Mouse (Mus musculus) neural tube, embryonic 15.5 days (tissue): ENCODE measurements at regions not wholly inside any gene's neighbourhood (a gene's known extent, or its start where the extent isn't known, plus 50 kb on each side); places are given as distances from the start of the nearest gene placed in this dataset.
A peak's percentile ranks its signal among the peaks of the same experiment; 100 is the strongest.

Experiments
- ATAC-seq: fragments of 200-750 bp; cut with Nextera tagmentation; 2 replicates; pipeline ENCODE4 v1.8.0; 2017; ENCODE audit warnings: mild to moderate bottlenecking, moderate TSS enrichment, moderate library complexity; ENCODE audit not compliant: low FRiP score
- H3K27ac ChIP-seq: fragments of 300-500 bp; sonication (generic); replicated peaks from 2 replicates; pipeline ENCODE4 v1.5.1; 2015; ENCODE audit warnings: mild to moderate bottlenecking, inconsistent platforms
- H3K27me3 ChIP-seq: fragments of 300-500 bp; sonication (generic); replicated peaks from 2 replicates; pipeline ENCODE4 v1.6.1; 2015; ENCODE audit warnings: inconsistent platforms
- H3K36me3 ChIP-seq: fragments of 300-500 bp; sonication (generic); 2 replicates; pipeline ENCODE4 v1.6.1; 2015; ENCODE audit warnings: inconsistent platforms
- H3K4me1 ChIP-seq: fragments of 300-500 bp; sonication (generic); 2 replicates; pipeline ENCODE4 v1.6.1; 2015; ENCODE audit warnings: inconsistent platforms
- H3K4me2 ChIP-seq: fragments of 300-500 bp; sonication (generic); 2 replicates; pipeline ENCODE4 v1.6.1; 2015; ENCODE audit warnings: inconsistent platforms, mild to moderate bottlenecking, moderate library complexity
- H3K4me3 ChIP-seq: fragments of 300-500 bp; sonication (generic); replicated peaks from 2 replicates; pipeline ENCODE4 v1.5.1; 2015; ENCODE audit warnings: mild to moderate bottlenecking, inconsistent platforms
- H3K9ac ChIP-seq: fragments of 300-500 bp; sonication (generic); replicated peaks from 2 replicates; pipeline ENCODE4 v1.6.1; 2015; ENCODE audit warnings: mild to moderate bottlenecking, inconsistent platforms
- H3K9me3 ChIP-seq: fragments of 300-500 bp; sonication (generic); replicated peaks from 2 replicates; pipeline ENCODE4 v1.6.1; 2016; ENCODE audit warnings: inconsistent platforms
- WGBS: fragments of 180-500 bp; shearing (Covaris S2); methylation state at CpG from one replicate; pipeline ENCODE4 v1.1.7; 2015; ENCODE audit warnings: mixed read lengths; 5-methylcytosine and 5-hydroxymethylcytosine counted together

GRCm38 (mm10) chr13:37602256-37602655 is 175.9 kb upstream of the Rreb1 start:
- Histone ChIP-seq H3K9ac (no peak overlapping the region), H3K36me3 (no peaks in the 10 kb centered on the region), H3K4me2 (no peak overlapping the region), H3K27ac (no peak overlapping the region), H3K4me1 (no peaks in the 10 kb centered on the region), H3K4me3 (no peak overlapping the region), H3K27me3 (no peaks in the 10 kb centered on the region), H3K9me3 (no peaks in the 10 kb centered on the region)
- 68% methylated on average over 4 of the region's 4 CpGs for WGBS
- ATAC-seq: no peak

DNA sequence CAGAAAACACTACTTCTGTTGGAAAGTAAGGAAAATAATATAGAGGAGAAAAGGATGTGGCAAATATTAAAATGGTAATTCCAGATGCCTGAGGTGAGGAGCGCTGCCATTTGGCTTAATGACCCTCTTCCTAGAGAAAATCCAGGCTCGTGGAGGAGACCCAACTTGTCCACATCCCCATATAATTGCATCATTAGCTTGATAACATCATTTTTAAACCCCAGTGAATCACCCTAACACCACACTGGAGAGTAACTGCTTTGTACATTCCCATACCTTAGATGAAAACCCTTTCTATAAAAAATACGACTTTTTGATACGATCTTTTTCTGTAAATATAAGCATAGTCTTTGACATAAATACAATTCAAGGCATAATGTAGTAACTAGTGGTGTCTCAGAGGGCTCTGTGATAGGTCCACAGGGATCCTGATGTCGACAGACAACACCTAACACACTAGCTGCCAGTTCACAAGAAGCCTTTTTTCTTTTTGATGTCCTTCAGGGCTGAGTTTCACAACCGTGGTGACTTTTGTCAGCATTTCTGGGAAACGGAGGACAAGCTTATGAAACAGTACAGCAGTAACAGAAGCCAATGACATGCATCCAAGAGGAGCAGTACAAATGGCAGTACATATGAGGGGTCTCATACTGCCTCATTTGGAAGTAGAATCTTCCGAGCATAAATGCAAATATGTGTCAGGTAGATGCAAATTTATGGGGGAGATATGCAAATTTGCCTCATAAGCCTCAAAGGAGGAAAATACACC is 174.8 kb upstream of the Rreb1 start:
- no peaks in the 10 kb centered on the region for H3K9me3 ChIP-seq
- H3K27me3 ChIP-seq: no peaks in the 10 kb centered on the region
- no peak for ATAC-seq
- WGBS: 60% methylated on average over 8 of the region's 8 CpGs
- H3K9ac ChIP-seq: no peak overlapping the region
- no peaks in the 10 kb centered on the region for H3K36me3 ChIP-seq
- H3K4me3 ChIP-seq: no peak overlapping the region
- no peak overlapping the region for H3K27ac ChIP-seq
- no peak overlapping the region for H3K4me2 ChIP-seq
- H3K4me1 ChIP-seq: no peaks in the 10 kb centered on the region

DNA sequence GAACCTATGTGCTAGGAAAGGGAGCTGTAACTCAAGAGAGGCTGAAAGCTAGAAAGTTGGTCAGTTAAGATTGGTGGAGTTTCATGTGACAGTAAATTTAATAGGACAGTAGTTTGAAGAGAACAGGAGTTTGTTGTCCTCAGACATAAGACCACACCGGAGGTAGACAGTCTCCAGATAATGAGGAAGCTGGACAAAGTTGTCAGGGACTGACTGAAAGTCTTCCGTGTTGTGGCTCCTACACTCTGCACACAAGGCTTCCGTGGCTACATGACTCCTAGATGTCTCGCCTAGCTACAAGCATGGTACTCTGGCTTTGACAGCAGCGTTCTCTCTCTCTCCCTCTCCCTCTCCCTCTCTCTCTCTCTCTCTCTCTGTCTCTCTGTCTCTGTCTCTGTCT is 171.9 kb upstream of the Rreb1 start:
- Histone ChIP-seq H3K36me3 (no peaks in the 10 kb centered on the region), H3K27me3 (no peaks in the 10 kb centered on the region), H3K4me2 (no peak overlapping the region), H3K27ac (no peak overlapping the region), H3K9me3 (no peaks in the 10 kb centered on the region), H3K4me3 (no peak overlapping the region), H3K4me1 (no peaks in the 10 kb centered on the region), H3K9ac (no peak overlapping the region)
- no peak for ATAC-seq
- WGBS: 89% methylated on average over 5 of the region's 5 CpGs

GRCm38 (mm10) chr13:37609085-37609484 is 169.1 kb upstream of the Rreb1 start:
- ATAC-seq: no peak
- Histone ChIP-seq H3K9me3 (no peaks in the 10 kb centered on the region), H3K9ac (no peak overlapping the region), H3K36me3 (no peaks in the 10 kb centered on the region), H3K4me3 (no peak overlapping the region), H3K4me1 (no peaks in the 10 kb centered on the region), H3K27ac (no peak overlapping the region), H3K27me3 (no peaks in the 10 kb centered on the region), H3K4me2 (no peak overlapping the region)
- 90% methylated on average over 5 of the region's 5 CpGs for WGBS

DNA sequence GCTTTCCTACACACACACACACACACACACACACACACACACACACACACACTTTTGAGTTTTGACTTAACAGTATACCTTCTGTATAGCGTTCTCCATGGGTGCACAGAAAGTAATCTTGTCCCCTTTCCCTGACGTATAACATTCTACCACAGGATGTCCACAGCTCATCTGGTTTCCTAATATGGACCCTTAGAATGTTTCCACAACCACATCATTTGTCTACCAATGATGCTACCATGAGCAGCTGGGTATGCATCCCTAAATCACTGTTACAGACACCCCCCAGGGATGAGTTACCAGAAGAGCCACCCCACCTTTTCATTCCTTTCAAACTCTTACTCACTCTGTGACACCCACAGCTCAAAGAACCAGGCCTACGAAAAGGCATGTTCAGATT is 166.8 kb upstream of the Rreb1 start:
- no peak overlapping the region for H3K4me2 ChIP-seq
- H3K36me3 ChIP-seq: no peaks in the 10 kb centered on the region
- no peak overlapping the region for H3K4me3 ChIP-seq
- H3K27me3 ChIP-seq: no peaks in the 10 kb centered on the region
- no peaks in the 10 kb centered on the region for H3K9me3 ChIP-seq
- no peak overlapping the region for H3K9ac ChIP-seq
- H3K4me1 ChIP-seq: no peaks in the 10 kb centered on the region
- no peak overlapping the region for H3K27ac ChIP-seq
- ATAC-seq: no peak
- 94% methylated on average over 3 of the region's 3 CpGs for WGBS

- H3K4me3 ChIP-seq: no peak overlapping the region
- H3K36me3 ChIP-seq: no peaks in the 10 kb centered on the region
- no peak for ATAC-seq
- H3K9ac ChIP-seq: no peak overlapping the region
- no peaks in the 10 kb centered on the region for H3K4me1 ChIP-seq
- 80% methylated on average over 4 of the region's 4 CpGs for WGBS
- no peaks in the 10 kb centered on the region for H3K27me3 ChIP-seq
- H3K27ac ChIP-seq: no peak overlapping the region
- no peak overlapping the region for H3K4me2 ChIP-seq
- no peaks in the 10 kb centered on the region for H3K9me3 ChIP-seq
These were observed 161.2 kb upstream of the Rreb1 start for GRCm38 (mm10) chr13:37617015-37617414.

- no peak overlapping the region for H3K4me3 ChIP-seq
- no peaks in the 10 kb centered on the region for H3K27me3 ChIP-seq
- peak overlapping the region; percentile 13; the same call in 1 of the 2 replicates for H3K27ac ChIP-seq
- no peak for ATAC-seq
- H3K9ac ChIP-seq: no peak overlapping the region
- no peaks in the 10 kb centered on the region for H3K36me3 ChIP-seq
- WGBS: 68% methylated on average over 11 of the region's 11 CpGs
- H3K9me3 ChIP-seq: no peaks in the 10 kb centered on the region
- no peak overlapping the region for H3K4me2 ChIP-seq
- no peaks in the 10 kb centered on the region for H3K4me1 ChIP-seq
These were observed 158.1 kb upstream of the Rreb1 start for GRCm38 (mm10) chr13:37619841-37620725.

GRCm38 (mm10) chr13:37621319-37622050 is 156.7 kb upstream of the Rreb1 start:
- Histone ChIP-seq H3K4me1 (no peaks in the 10 kb centered on the region), H3K4me3 (no peak overlapping the region), H3K36me3 (no peaks in the 10 kb centered on the region), H3K4me2 (no peak overlapping the region), H3K9ac (no peak overlapping the region), H3K27me3 (no peaks in the 10 kb centered on the region), H3K9me3 (no peaks in the 10 kb centered on the region), H3K27ac (no peak overlapping the region)
- no peak for ATAC-seq
- WGBS: 96% methylated on average over 5 of the region's 5 CpGs

GRCm38 (mm10) chr13:37622366-37623088 is 155.7 kb upstream of the Rreb1 start:
- WGBS: 73% methylated on average over 6 of the region's 6 CpGs
- no peak overlapping the region for H3K27ac ChIP-seq
- H3K4me1 ChIP-seq: no peaks in the 10 kb centered on the region
- ATAC-seq: no peak
- no peak overlapping the region for H3K4me3 ChIP-seq
- no peaks in the 10 kb centered on the region for H3K27me3 ChIP-seq
- no peaks in the 10 kb centered on the region for H3K36me3 ChIP-seq
- H3K9ac ChIP-seq: no peak overlapping the region
- H3K4me2 ChIP-seq: no peak overlapping the region
- H3K9me3 ChIP-seq: no peaks in the 10 kb centered on the region

GRCm38 (mm10) chr13:37624741-37625140 is 153.5 kb upstream of the Rreb1 start:
- H3K9ac ChIP-seq: no peak overlapping the region
- H3K4me2 ChIP-seq: no peak overlapping the region
- no peak for ATAC-seq
- H3K9me3 ChIP-seq: no peaks in the 10 kb centered on the region
- WGBS: 69% methylated on average over 1 of the region's 1 CpGs
- peaks cover 11% of the 10 kb centered on the region; the same call in 1 of the 2 replicates for H3K4me1 ChIP-seq
- no peak overlapping the region for H3K27ac ChIP-seq
- H3K27me3 ChIP-seq: no peaks in the 10 kb centered on the region
- no peak overlapping the region for H3K4me3 ChIP-seq
- H3K36me3 ChIP-seq: no peaks in the 10 kb centered on the region

- H3K27me3 ChIP-seq: no peaks in the 10 kb centered on the region
- H3K9me3 ChIP-seq: no peaks in the 10 kb centered on the region
- ATAC-seq: no peak
- H3K27ac ChIP-seq: no peak overlapping the region
- no peak overlapping the region for H3K4me2 ChIP-seq
- H3K4me3 ChIP-seq: no peak overlapping the region
- no peak overlapping the region for H3K9ac ChIP-seq
- WGBS: 92% methylated on average over 13 of the region's 13 CpGs
- H3K4me1 ChIP-seq: peaks cover 11% of the 10 kb centered on the region; the same call in 1 of the 2 replicates
- H3K36me3 ChIP-seq: no peaks in the 10 kb centered on the region
These were observed 152.5 kb upstream of the Rreb1 start for GRCm38 (mm10) chr13:37625532-37626235.
